Mouse (Mus musculus) gastrocnemius, postnatal 14 days (tissue): Measurements from ENCODE around the gene Pla2g1b. TPM values are rescaled to one million over a fixed set of nuclear protein-coding genes. Genes with fewer than 3 reads are reported as not detected.
"Not testable (repeated sequence)": the region's sequence is repeated elsewhere in the genome, so short reads cannot be mapped to it uniquely, and the experiment has no call there.

Experiments
- DNase-seq: peaks from one replicate; pipeline ENCODE4 v3.0.0; 2021; ENCODE audit warnings: mixed read lengths
- intact Hi-C: fragments of 180-260 bp; cut with DNase I; formaldehyde crosslinking; loops from one replicate; pipeline ENCODE4 v1.15.1; 2025; ENCODE audit warnings: low total_unique reads
- total RNA-seq, 2 experiments: library from RNA; stranded (reverse); gene quantifications; 2 replicates each; pipeline ENCODE4 v1.2.3; 2021

Gene Pla2g1b
- total RNA-seq, 2 experiments from 2014 or later = not detected

- intact Hi-C loops = loop anchor here (2.0 kb wide), 1 partner anchor 83 kb away; no protein-coding TSS in a partner anchor
- DNase-seq = peak; percentile 65
Observed at GRCm38 (mm10) chr5:115441205-115441849, 24.7 kb upstream of the Pla2g1b start.

- DNase-seq, intact Hi-C loops: not testable (repeated sequence)
Observed at GRCm38 (mm10) chr5:115442663-115443062, 23.4 kb upstream of the Pla2g1b start.

- DNase-seq = no peak
- intact Hi-C loops = no loop called here
Observed at GRCm38 (mm10) chr5:115444130-115444529, 21.9 kb upstream of the Pla2g1b start.

GRCm38 (mm10) chr5:115447108-115447507 lies 19.0 kb upstream of the Pla2g1b start:
- no peak for DNase-seq
- intact Hi-C loops = no loop called here

- no peak for DNase-seq
- intact Hi-C loops = no loop called here
Observed at GRCm38 (mm10) chr5:115449247-115449646, 16.8 kb upstream of the Pla2g1b start.

- intact Hi-C loops = no loop called here
Observed at GRCm38 (mm10) chr5:115450410-115451317, 15.4 kb upstream of the Pla2g1b start.

GRCm38 (mm10) chr5:115454422-115455090 lies 11.5 kb upstream of the Pla2g1b start:
- intact Hi-C loops = no loop called here
- no peak for DNase-seq

More at GRCm38 (mm10) chr5:115450410-115451317, 15.4 kb upstream of the Pla2g1b start:
- DNase-seq = no peak

- intact Hi-C loops = no loop called here
- DNase-seq = no peak
Observed at GRCm38 (mm10) chr5:115455838-115456237, 10.2 kb upstream of the Pla2g1b start.

GRCm38 (mm10) chr5:115458918-115459317 lies 7.1 kb upstream of the Pla2g1b start:
- intact Hi-C loops = no loop called here
- DNase-seq = no peak

- intact Hi-C loops = no loop called here
- DNase-seq = no peak
Observed at GRCm38 (mm10) chr5:115464408-115465115, 1.5 kb upstream of the Pla2g1b start.

GRCm38 (mm10) chr5:115469791-115470190 lies 3.7 kb downstream of the Pla2g1b start:
- no peak for DNase-seq
- intact Hi-C loops = no loop called here

GRCm38 (mm10) chr5:115470766-115471531 lies 4.9 kb downstream of the Pla2g1b start:
- intact Hi-C loops = no loop called here
- DNase-seq = no peak

GRCm38 (mm10) chr5:115473191-115473590 lies 7.1 kb downstream of the Pla2g1b start:
- no peak for DNase-seq
- intact Hi-C loops = no loop called here

GRCm38 (mm10) chr5:115474174-115474828 lies 8.2 kb downstream of the Pla2g1b start:
- intact Hi-C loops = no loop called here
- no peak for DNase-seq

- intact Hi-C loops = no loop called here
- DNase-seq = peak; percentile 54
Observed at GRCm38 (mm10) chr5:115475337-115476106, 9.5 kb downstream of the Pla2g1b start.

- DNase-seq = no peak
- intact Hi-C loops = no loop called here
Observed at GRCm38 (mm10) chr5:115476107-115476727, 10.2 kb downstream of the Pla2g1b start.

- intact Hi-C loops = no loop called here
- no peak for DNase-seq
Observed at GRCm38 (mm10) chr5:115479561-115479960, 13.5 kb downstream of the Pla2g1b start.
